Mouse (Mus musculus) E14TG2a.4 (cell line): ENCODE measurements around the gene Dlec1.

Source experiments
- H3K27me3 ChIP-seq: 2 replicates; pipeline ENCODE4 v1.6.1; 2014; ENCODE audit warnings: low read length, control low read depth; ENCODE audit not compliant: insufficient read depth
- H3K36me3 ChIP-seq: 2 replicates; pipeline ENCODE4 v1.6.1; 2014; ENCODE audit warnings: low read length, control low read depth; ENCODE audit not compliant: insufficient read depth
- H3K4me1 ChIP-seq: replicated peaks from 2 replicates; pipeline ENCODE4 v1.6.1; 2014; ENCODE audit warnings: low read depth, low read length, control low read depth
- H3K4me3 ChIP-seq: replicated peaks from 2 replicates; pipeline ENCODE4 v1.5.1; 2014; ENCODE audit warnings: mild to moderate bottlenecking, low read length
- H3K9me3 ChIP-seq: 2 replicates; pipeline ENCODE4 v1.6.1; 2014; ENCODE audit warnings: low read length, control low read depth
- CTCF ChIP-seq: conservative IDR thresholded peaks from 2 replicates; pipeline ENCODE4 v1.5.1; 2014; ENCODE audit warnings: low read length
- NANOG ChIP-seq: IDR thresholded peaks from 2 replicates; pipeline ENCODE4 v1.6.1; 2014; ENCODE audit warnings: borderline replicate concordance, low read length, mixed read lengths
- POU5F1 ChIP-seq: IDR thresholded peaks from 2 replicates; pipeline ENCODE4 v1.6.1; 2014; ENCODE audit warnings: low read length, borderline replicate concordance

The Dlec1 gene

DNA sequence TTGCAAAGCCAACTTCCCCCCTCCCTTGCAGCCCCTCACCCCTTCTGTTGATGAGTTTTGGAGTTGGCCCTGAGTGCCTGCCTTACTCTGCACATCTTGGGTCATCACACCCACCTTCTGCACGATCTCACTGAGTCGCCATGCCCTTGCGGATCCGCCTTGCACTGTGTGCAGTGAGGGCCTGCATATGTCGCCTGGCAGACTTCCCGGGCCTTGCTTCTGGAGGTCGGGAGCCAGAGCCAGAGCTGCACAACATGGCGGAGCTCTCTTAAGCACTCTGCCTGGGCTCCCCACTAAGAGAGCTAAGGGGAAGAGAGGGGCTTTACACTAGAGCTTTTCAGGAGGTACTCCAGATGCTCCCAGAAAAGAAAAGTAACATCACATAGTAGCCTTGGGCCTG lies 42.4 kb downstream of the Dlec1 start:
- TF ChIP-seq NANOG (no peak), POU5F1 (no peak), CTCF (no peak)
- Histone ChIP-seq H3K27me3 (peaks cover 28% of the 10 kb centered on the region), H3K9me3 (no peaks in the 10 kb centered on the region), H3K36me3 (no peaks in the 10 kb centered on the region), H3K4me1 (peaks cover 48% of the 10 kb centered on the region), H3K4me3 (no peak overlapping the region)

DNA sequence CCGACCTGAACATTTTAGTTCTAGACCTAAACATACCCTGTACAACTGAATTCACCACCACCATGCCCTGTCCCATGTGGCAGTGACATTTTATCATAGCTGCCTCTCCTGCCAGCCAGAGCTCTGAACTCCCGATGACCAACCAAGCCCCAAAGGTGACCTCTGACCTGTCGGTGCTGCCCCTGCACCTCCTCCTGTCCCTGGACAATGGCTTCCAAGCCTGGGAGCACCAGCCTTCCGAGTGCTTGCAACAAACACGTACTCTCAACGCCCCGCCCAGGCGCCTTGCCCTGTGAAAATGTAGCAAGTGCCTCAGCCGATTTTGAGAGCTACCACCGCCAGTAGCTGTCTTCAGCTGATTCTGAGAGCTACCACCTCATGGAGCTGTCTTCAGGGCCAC lies 42.9 kb downstream of the Dlec1 start:
- no peaks in the 10 kb centered on the region for H3K9me3 ChIP-seq
- TF ChIP-seq NANOG, result no peak
- no peak for TF ChIP-seq POU5F1
- no peak for TF ChIP-seq CTCF
- no peaks in the 10 kb centered on the region for H3K36me3 ChIP-seq

DNA sequence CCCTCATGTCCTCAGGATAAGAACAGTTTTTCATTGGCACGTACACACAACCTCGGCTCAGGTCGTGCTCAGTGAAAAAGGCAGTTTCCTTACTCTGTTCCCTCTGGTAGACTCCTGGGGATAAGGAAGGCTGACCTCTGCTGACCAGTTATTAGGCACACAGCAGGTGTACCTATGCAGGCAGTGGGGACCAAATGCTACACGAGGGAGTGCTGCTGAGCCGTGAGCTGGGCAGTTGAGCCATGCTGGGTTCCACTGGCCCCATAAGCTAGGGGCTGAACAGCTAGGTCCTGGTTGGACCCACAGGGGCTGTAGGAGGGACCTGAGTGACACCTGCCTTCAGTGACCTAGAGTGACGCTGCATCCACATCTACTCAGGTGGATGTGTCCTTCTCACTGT lies 43.4 kb downstream of the Dlec1 start:
- Histone ChIP-seq H3K4me1 (peaks cover 57% of the 10 kb centered on the region), H3K27me3 (peaks cover 25% of the 10 kb centered on the region), H3K9me3 (no peaks in the 10 kb centered on the region), H3K36me3 (no peaks in the 10 kb centered on the region), H3K4me3 (no peak overlapping the region)
- no peak for TF ChIP-seq POU5F1
- TF ChIP-seq CTCF, result no peak
- TF ChIP-seq NANOG, result no peak

More for the DNA sequence above, 42.9 kb downstream of the Dlec1 start:
- Histone ChIP-seq H3K4me3 (no peak overlapping the region), H3K27me3 (peaks cover 28% of the 10 kb centered on the region), H3K4me1 (peaks cover 52% of the 10 kb centered on the region)

DNA sequence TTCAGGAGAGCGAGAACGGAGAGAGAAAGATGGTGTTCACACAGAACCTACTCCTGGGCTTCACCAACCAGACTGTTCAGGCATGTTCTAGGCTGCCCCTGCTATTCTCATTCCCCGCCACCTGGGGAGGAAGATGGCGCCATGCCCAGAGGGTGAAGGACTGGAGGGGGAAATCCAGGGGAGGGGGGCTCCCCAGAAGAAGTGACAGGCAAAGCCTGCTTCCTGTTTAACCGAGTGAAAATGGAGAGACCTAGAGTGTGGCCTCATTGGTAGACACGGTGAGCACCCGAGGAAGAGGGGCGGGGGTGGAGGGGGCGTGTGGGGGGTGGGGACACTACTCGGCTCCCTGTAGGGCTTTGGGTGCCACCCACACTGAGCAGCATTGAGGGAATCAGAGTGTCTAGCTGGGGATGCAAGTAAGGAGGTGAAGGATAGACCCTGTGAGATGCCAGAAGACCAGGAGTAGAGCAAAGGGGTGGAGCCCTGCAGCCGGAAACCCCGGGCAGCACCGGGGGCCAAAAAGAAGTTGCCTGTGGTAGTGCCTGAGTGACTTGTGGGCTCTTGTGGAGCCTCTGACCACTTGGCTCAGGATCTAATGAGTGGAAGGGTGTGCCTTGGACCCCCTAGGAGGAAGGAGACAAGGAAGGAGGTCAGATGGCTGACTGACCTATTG lies 44.0 kb downstream of the Dlec1 start:
- H3K36me3 ChIP-seq, result no peaks in the 10 kb centered on the region
- no peak for TF ChIP-seq NANOG
- no peak for TF ChIP-seq CTCF
- TF ChIP-seq POU5F1, result no peak
- H3K4me3 ChIP-seq, result no peak overlapping the region
- H3K9me3 ChIP-seq, result no peaks in the 10 kb centered on the region
- H3K4me1 ChIP-seq, result peaks cover 61% of the 10 kb centered on the region
- peaks cover 19% of the 10 kb centered on the region for H3K27me3 ChIP-seq

DNA sequence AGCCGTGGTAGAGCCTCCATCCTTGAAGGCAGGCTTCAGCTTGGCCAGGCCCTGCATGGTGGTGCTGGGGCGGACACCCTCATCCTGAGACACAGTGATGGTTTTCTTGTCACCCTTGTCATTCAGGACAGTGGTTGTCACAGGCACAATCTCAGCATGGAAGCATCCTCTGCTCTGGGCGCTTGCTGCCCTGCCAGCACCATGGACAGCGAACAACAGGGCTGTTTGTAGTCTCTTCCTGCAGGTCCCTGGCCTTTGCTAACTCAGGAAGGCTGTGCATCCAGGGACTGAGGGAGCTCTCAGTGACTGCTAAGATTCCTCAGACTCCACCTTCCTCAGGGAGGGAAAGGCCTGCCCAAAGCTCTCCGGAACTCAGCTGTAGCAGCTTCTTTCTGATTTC lies 47.3 kb downstream of the Dlec1 start:
- H3K27me3 ChIP-seq, result peaks cover 38% of the 10 kb centered on the region
- no peaks in the 10 kb centered on the region for H3K36me3 ChIP-seq
- H3K4me3 ChIP-seq, result no peak overlapping the region
- TF ChIP-seq NANOG, result no peak
- TF ChIP-seq POU5F1, result no peak
- TF ChIP-seq CTCF, result no peak
- H3K4me1 ChIP-seq, result peaks cover 35% of the 10 kb centered on the region
- H3K9me3 ChIP-seq, result no peaks in the 10 kb centered on the region

DNA sequence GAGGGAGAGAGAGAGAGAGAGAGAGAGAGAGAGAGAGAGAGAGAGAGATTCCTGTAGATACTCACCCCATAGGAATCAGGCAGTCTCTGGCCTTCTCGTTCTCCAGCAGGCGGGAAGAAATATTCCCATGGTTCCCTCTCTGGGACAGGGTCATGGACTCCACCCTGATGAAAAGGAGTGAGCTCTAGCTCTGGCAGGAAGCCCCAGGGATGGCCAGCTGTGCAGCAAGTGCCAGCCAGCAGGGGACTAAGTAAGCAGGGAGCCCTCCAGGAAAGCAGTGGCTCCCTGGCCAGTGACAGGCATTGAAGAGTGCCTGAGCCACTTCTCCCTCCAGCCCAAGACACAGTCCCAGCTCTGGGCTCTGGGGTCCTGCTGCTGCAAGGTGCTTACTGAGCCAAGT lies 49.5 kb downstream of the Dlec1 start:
- Histone ChIP-seq H3K27me3 (peaks cover 55% of the 10 kb centered on the region), H3K4me3 (no peak overlapping the region)
- TF ChIP-seq POU5F1 (no peak), CTCF (no peak), NANOG (no peak)

DNA sequence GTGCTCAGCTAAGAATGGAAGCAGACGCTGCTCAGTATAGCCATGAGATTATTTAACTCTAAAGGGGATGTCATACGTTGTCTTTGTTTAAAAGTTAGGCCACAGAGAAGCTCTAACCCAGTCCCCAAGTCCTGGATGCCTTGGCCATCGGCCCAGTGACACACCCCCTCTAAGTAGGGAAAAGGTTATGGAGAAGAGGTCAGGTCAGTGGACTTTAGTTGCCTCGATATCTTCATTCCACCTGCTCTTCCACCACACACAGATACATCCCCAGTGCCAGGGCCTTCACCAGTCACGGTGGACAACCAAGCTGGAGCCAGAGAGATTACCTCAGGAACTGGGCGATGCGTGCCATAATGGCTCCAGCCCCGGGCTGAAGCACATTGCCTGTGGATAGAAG lies 53.1 kb downstream of the Dlec1 start:
- Histone ChIP-seq H3K9me3 (no peaks in the 10 kb centered on the region), H3K27me3 (peaks cover 62% of the 10 kb centered on the region), H3K4me3 (no peak overlapping the region), H3K36me3 (no peaks in the 10 kb centered on the region), H3K4me1 (peaks cover 13% of the 10 kb centered on the region)
- TF ChIP-seq NANOG (no peak), CTCF (no peak), POU5F1 (no peak)

More for the DNA sequence above, 49.5 kb downstream of the Dlec1 start:
- no peaks in the 10 kb centered on the region for H3K36me3 ChIP-seq
- H3K9me3 ChIP-seq, result no peaks in the 10 kb centered on the region
- H3K4me1 ChIP-seq, result peaks cover 22% of the 10 kb centered on the region

DNA sequence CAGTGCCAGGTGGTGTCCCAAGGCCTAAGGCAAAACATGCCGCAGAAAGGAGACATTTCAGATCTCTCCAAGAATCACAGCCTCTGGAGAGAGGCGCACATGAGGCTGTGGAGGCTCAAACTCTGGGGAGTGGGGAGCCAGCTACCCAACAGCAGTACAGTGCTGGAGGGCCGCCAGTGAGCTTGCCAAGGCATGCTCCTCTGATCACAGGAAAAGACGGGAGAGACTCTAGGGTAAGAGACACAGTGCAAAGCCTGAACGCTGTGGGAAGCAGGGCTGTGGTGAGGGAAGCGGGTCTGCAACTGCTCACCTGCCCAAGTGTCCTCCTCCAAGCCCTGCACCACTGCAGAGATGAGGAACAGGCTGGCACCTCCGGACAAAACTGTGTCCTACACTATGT lies 53.5 kb downstream of the Dlec1 start:
- no peaks in the 10 kb centered on the region for H3K36me3 ChIP-seq
- H3K9me3 ChIP-seq, result no peaks in the 10 kb centered on the region
- TF ChIP-seq POU5F1 (no peak), NANOG (no peak), CTCF (no peak)
- peaks cover 9% of the 10 kb centered on the region for H3K4me1 ChIP-seq
- H3K4me3 ChIP-seq, result peak overlapping the region; percentile 82
- H3K27me3 ChIP-seq, result peaks cover 62% of the 10 kb centered on the region
